Mouse (Mus musculus) cerebellum, adult 8-10 months (tissue): ENCODE measurements around the gene Slc10a3.
"Not testable (repeated sequence)": the region's sequence is repeated elsewhere in the genome, so short reads cannot be mapped to it uniquely, and the experiment has no call there.

Experiments used
- DNase-seq: peaks from one replicate; pipeline ENCODE4 v3.0.0; 2022

Slc10a3 gene

DNA sequence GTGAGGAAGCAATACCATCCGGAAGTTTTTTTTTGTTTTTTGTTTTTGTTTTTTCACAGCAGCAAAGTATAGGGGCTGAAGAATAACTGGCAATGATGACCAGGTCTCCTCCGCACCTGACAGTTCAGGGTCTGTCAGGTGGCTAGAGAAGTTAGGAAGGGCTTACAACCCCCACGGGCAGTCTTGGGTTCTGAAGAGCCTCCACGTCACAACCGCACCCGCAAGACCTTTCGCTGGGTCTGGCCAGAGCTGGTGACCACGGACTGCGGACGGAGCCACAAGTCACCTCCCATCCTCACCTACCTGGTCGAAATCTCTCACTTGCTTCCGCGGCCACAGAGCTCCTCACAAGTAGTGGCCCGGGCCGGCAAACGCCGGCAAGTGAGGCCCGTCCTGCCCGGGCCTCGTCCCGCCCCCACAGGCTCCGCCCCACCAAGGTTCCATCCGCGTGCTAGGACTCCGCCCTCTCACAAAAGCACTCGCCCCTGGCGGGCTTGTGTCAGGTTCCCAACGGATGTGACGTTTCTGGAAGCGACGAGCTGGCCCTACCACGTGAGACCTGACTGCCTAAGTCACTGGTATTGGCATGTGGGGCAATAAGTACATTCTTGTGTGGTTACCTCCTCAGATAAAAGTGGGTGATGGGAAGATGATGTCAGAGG lies at the start of gene Slc10a3, which contains the start of gene Ubl4a:
Gene Slc10a3, minus strand, starts transcription at position 462 of the 662 bp plus-strand sequence.
Gene Ubl4a, minus strand, starts transcription at position 331 of the 662 bp plus-strand sequence.
- peak; percentile 68 for DNase-seq

DNA sequence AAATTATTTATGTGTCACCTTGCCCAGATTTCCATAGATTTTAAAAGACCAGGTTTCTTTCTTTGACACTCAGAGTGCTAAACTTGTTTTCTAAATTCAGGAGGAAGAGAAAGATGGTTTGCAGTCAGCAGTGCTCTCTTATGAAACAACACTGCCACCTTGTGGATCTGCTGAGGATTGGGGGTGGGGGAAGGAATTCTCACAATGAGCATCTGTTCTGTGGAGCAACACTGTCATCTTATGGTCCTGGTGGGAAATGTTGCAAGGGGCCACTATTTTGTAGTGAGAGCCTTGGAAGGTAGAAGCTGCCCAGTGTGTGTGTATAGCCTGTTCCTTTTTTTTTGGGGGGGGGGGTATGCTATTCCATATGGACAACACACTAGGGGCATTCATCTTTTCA lies 40.2 kb upstream of the Slc10a3 start:
- peak; percentile 66 for DNase-seq

- no peak for DNase-seq
Observed at GRCm38 (mm10) chrX:74408340-74408739, 35.2 kb upstream of the Slc10a3 start.

GRCm38 (mm10) chrX:74400136-74400535 lies 27.0 kb upstream of the Slc10a3 start:
- no peak for DNase-seq

GRCm38 (mm10) chrX:74392535-74393443 lies 19.6 kb upstream of the Slc10a3 start, which contains the start of the genes Fam3a and Ikbkg:
Fam3a (minus strand) TSS chrX:74393272.
Ikbkg (plus strand) TSS chrX:74393290.
- peak; percentile 74 for DNase-seq

DNA sequence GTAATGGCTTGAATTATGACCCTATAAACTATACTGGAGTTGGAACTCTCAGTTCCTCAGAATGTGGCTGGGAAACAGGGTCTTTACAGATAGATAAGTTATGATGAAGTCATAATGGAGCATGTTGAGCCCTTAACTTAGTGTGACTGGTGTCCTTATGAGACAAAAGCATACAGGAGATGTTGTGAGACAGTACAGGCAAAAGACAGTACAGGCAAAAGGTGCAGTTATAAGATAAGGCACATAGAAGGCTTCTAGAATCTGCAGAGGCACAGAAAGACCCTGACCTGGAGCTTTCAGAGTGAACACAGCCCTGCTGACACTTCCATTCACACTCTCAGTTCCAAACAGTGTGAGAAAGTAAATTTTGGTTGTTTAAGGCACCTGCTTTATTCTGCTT lies 15.0 kb upstream of the Slc10a3 start:
- no peak for DNase-seq

DNA sequence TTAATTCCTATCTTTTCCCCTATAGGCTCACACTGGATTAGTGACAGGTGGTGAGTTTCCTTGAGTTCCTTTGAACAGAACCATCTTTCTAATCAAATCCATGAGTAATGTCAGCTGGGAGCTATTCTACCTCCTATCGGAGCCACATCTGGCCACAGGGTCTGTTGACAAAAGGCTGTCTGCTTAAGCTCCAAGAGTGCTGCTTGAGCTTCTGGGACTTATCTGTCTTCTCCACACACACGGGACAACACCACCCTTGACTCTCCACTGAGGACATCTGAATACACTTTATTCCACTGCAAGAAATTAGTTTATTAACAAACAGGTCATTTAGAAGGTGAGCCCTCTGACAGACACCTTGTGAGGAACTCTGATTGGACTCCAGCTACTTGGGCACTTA lies 11.3 kb upstream of the Slc10a3 start:
- DNase-seq: no peak

DNA sequence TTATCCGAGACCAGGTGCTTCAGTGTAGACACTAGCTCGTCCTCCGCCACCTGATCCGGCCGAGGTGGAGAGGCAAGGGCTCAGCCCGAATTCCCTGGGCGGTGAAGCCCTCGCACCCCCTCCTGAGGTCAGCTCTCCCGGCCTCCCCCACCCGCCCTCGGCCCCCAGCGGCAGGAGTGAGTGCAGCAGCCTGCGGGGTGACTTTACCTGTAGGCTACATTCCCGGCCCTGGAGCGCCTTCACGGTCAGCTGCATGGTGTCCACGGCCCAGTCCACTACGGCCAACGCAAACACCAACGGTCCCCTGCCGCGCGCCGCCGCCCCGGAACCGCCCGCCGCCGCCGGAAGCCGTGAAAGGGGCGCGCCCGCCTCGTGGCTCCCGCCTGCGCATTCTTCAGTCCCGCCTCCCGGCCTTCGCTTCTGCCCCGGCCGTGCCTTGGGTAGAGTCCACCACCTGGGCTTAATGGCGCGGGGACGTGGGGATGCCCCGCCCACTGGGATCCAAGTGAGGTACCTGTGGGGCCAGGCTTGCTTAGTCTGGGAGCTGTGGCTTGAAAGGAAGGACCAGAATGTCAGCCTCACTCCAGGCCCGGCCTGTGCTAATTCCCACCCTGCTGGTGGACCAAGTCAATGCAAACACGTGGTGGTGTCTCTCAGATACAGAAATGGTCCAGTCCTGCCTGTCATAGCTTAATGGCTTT lies 4.8 kb downstream of the Slc10a3 start:
- DNase-seq: peak; percentile 55

- no peak for DNase-seq
Observed at GRCm38 (mm10) chrX:74367512-74367911, 5.6 kb downstream of the Slc10a3 start.

DNA sequence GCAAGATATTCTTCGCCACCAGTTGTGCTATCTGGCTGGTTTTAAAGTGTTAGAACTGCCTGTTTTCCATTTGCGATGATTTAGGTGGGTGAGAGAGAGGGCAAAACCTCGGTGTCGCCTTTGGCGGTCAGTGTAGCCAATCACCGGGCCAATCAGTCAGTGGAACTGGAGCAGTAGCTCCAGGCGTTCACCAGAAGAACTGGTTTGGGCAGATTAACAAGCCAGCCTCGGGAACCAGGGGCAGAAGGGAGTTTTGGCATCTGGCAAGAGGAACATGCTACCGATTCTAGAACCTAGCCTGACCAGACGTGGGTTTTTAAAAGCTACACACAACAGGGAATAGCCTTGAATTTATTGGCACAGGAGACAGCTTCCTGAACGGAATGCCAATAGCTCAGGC lies 14.0 kb downstream of the Slc10a3 start:
- DNase-seq: no peak

- not testable (repeated sequence) for DNase-seq
Observed at GRCm38 (mm10) chrX:74357069-74357468, 16.1 kb downstream of the Slc10a3 start.

- DNase-seq: peak; percentile 74
Observed at GRCm38 (mm10) chrX:74353467-74353770, 19.7 kb downstream of the Slc10a3 start, which contains the start of gene Lage3. Lage3 (minus strand) TSS chrX:74353618.

DNA sequence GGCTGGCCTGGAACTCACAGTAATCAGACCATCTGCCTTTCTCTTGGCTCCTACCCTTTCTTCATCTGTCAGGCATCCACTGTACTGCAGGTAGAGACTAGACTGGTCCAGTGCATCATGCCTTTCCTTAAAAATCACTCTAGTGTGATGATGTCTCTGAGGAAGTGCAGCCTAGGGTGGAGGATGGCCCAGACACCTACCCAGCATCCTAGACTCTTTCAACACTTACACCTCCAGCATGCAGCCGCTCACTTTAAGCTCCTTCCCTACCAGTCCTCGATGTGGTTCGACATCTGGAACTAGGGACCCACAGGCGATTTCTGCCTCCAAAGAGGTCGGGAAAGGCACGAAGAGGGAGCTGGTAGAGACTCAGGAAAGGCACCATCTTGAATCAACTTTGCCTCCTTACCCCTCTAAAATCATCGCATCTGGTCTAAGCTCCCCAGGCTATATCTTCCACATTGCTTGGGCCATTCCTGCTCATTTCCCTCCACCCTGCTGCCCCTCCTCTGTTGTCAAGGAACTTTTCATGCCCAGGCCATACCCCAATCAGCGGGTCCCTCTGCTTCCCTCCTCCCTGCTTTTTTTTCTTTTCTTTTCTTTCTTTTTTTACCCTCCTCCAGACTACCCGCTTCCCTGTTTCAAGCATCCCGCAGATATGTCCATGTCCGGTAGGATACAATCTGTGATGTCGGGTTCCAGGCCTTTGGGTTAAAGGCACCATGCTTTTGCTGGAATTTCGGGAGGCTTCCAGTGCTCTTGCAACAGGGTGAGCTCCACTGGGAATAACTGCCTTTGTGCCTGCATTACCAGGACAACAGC lies 20.3 kb downstream of the Slc10a3 start:
- DNase-seq: no peak

DNA sequence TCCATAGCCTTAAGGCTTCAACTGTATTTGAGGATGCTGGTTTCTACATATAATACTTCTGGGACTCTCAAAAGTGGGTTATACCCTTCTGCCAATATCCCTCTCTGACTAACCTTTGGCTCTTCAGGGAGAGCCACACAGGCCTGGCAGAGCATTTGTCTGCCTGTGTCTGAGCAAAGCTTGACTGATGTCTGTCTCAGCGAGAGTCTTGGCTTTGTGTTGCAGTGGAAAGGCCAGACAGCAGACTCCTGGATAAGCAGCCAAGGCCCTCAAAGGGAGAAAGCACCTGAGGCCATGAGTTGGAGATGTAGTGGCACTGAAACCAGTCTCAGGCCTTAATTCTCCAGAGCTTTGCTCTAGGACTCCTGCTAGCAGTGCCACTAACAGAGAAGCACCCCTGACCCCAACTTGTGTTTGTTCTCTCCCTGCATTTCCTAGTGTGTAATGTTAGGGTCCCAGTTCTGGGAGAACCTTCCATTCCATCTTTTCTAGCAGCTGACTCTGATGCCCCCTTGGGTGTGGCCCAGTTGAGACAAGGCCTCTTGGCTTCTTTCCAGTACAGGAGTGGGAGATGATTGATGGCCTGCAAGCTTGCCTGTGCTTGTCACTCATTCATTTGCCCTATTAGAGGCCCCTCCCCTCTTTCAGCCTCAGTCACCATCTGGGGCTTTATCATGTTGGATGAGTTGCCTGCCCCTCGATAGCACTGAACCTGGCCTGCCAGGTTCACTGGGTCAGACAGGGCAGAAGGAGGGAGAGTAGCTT lies 42.8 kb downstream of the Slc10a3 start:
- DNase-seq: peak; percentile 25

DNA sequence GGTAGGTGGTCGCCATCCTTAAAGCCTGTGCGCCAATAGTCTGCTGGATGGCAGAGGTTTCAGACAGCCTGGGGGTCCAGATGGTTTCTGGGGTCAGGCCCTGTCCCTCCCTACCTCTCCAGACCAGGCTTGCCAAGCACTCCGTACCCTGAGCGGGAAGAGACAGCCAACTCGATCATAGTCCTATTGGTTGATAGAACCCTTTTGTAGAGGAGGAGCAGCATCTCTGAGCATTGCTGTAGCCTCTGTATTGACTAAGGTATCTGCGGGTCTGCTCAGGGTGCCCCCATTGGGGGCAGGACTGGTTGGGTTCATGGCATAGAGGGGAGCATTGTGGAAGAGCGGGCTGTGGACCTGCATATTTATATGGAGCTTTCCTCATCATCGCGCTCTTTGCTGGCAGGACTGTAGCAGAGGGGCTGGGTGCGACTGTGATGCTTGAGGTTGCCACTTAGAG lies 43.9 kb downstream of the Slc10a3 start:
- no peak for DNase-seq

DNA sequence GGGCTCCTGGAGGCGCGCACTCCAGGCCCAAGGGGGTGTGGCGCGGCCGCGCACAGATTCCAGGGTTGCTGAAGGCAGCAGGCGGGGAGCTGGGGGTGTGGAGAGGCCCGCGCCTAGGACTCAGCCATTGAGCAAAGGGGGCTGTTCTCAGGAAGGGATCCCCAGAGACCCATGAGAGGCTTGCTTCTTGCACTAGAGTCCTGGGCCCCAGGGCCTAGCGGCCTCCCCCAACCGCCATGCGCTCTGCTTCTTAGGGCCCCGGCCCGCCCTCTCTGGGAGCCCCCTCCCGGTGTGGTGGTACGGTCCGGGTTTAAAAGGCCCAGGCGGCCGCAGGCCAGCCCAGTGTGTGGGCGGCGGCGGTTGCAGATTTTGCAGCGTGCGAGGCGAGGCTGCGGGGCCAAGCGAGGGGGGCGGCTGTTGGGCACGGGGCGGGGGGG lies 44.4 kb downstream of the Slc10a3 start, which contains the start of gene Plxna3:
Gene Plxna3, plus strand, starts transcription at position 342 of the 437 bp plus-strand sequence.
- DNase-seq: peak; percentile 66
